Mouse (Mus musculus) lung, adult 2 months (tissue): ENCODE measurements around the gene Col23a1.

Experiments used
- CTCF ChIP-seq: fragments of 200-500 bp; IDR thresholded peaks from 2 replicates; pipeline ENCODE4 v1.5.1; 2011; ENCODE audit warnings: mild to moderate bottlenecking, low read length, control low read depth; ENCODE audit not compliant: insufficient read depth
- POLR2A ChIP-seq: fragments of 200-500 bp; IDR thresholded peaks from 2 replicates; pipeline ENCODE4 v1.6.1; 2011; ENCODE audit warnings: low read depth, mild to moderate bottlenecking, control low read depth, low read length, borderline replicate concordance; ENCODE audit errors: extremely low read depth

- TF ChIP-seq CTCF (no peak), POLR2A (no peak)
Observed at GRCm38 (mm10) chr11:51632130-51632753, 342.5 kb downstream of the Col23a1 start.
